Mouse (Mus musculus) neural tube, embryonic 14.5 days (tissue): ENCODE data around the gene Cd3e. TPM values are rescaled to one million over a fixed set of nuclear protein-coding genes. Genes with fewer than 3 reads are reported as not detected.

Experiments used
- ATAC-seq: fragments of 200-750 bp; cut with Nextera tagmentation; 2 replicates; pipeline ENCODE4 v1.8.0; 2017; ENCODE audit warnings: low read depth, mild to moderate bottlenecking, moderate TSS enrichment, moderate library complexity
- H3K27ac ChIP-seq: fragments of 300-500 bp; sonication (generic); 2 replicates; pipeline ENCODE4 v1.5.1; 2014; ENCODE audit warnings: low read depth, mild to moderate bottlenecking, control low read depth, low read length, moderate library complexity, mixed read lengths
- H3K27me3 ChIP-seq: fragments of 300-500 bp; sonication (generic); 2 replicates; pipeline ENCODE4 v1.6.1; 2014; ENCODE audit warnings: low read length; ENCODE audit not compliant: control insufficient read depth, insufficient read depth
- H3K36me3 ChIP-seq: fragments of 300-500 bp; sonication (generic); 2 replicates; pipeline ENCODE4 v1.6.1; 2014; ENCODE audit warnings: low read length, mixed read lengths; ENCODE audit not compliant: control insufficient read depth, insufficient read depth
- H3K4me1 ChIP-seq: fragments of 300-500 bp; sonication (generic); 2 replicates; pipeline ENCODE4 v1.6.1; 2014; ENCODE audit warnings: low read length; ENCODE audit not compliant: control insufficient read depth, insufficient read depth
- H3K4me2 ChIP-seq: fragments of 300-500 bp; sonication (generic); 2 replicates; pipeline ENCODE4 v1.6.1; 2014; ENCODE audit warnings: mild to moderate bottlenecking, low read depth, low read length, control low read depth
- H3K4me3 ChIP-seq: fragments of 300-500 bp; sonication (generic); 2 replicates; pipeline ENCODE4 v1.5.1; 2014; ENCODE audit warnings: low read depth, low read length, control low read depth, mixed read lengths
- H3K9ac ChIP-seq: fragments of 300-500 bp; sonication (generic); replicated peaks from 2 replicates; pipeline ENCODE4 v1.6.1; 2014; ENCODE audit warnings: low read depth, mild to moderate bottlenecking, control low read depth, low read length, mixed read lengths
- H3K9me3 ChIP-seq: fragments of 300-500 bp; sonication (generic); 2 replicates; pipeline ENCODE4 v1.6.1; 2016; ENCODE audit warnings: low read length; ENCODE audit not compliant: control insufficient read depth
- WGBS: fragments of 180-500 bp; shearing (Covaris S2); extraction: QIAGEN DNeasy Blood & Tissue Kit; methylation state at CpG from one replicate; pipeline ENCODE4 v1.1.7; 2014; 5-methylcytosine and 5-hydroxymethylcytosine counted together
- polyA plus RNA-seq: library from polyadenylated mRNA; unstranded; fragments of >200 nt; fragmentation: Nextera tagmentation; extraction: Ambion mirVana; gene quantifications from 2 replicates; pipeline ENCODE4 v1.2.1, GENCODE M21; 2014

The Cd3e gene
- polyA plus RNA-seq, 1 experiment from 2014 or later = 0.31 TPM

- no peaks in the 10 kb centered on the region for H3K27me3 ChIP-seq
- no peaks in the 10 kb centered on the region for H3K9me3 ChIP-seq
- no peak overlapping the region for H3K4me3 ChIP-seq
- WGBS = 74% methylated on average over 2 of the region's 2 CpGs
- no peak for ATAC-seq
- no peaks in the 10 kb centered on the region for H3K36me3 ChIP-seq
- no peak overlapping the region for H3K9ac ChIP-seq
- no peak overlapping the region for H3K4me2 ChIP-seq
- H3K4me1 ChIP-seq = no peaks in the 10 kb centered on the region
- H3K27ac ChIP-seq = no peak overlapping the region
Measured at GRCm38 (mm10) chr9:45024187-45024586, 14.8 kb upstream of the Cd3e start.

DNA sequence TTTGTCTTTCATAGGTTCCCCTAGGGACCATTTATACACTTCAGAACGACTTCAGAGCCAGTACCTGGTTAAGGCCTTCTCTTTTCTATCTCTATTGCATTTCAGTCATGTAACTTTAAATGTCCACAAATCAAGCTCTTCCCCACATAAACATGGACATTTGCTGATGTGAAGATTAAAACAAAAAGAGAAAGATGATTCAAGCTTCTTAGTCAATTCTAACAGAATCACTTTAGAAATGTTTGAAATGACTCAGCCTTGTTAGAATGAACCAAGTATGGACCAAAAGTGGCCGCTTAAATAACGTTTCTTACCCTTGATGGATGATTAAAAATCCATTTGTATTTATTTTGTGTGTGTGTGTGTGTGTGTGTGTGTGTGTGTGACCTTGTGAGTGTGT lies 14.2 kb upstream of the Cd3e start:
- H3K9ac ChIP-seq = no peak overlapping the region
- H3K4me2 ChIP-seq = no peak overlapping the region
- no peaks in the 10 kb centered on the region for H3K36me3 ChIP-seq
- no peak overlapping the region for H3K27ac ChIP-seq
- ATAC-seq = no peak
- no peaks in the 10 kb centered on the region for H3K4me1 ChIP-seq
- no peak overlapping the region for H3K4me3 ChIP-seq
- no peaks in the 10 kb centered on the region for H3K27me3 ChIP-seq
- WGBS = 50% methylated on average over 3 of the region's 3 CpGs
- no peaks in the 10 kb centered on the region for H3K9me3 ChIP-seq

DNA sequence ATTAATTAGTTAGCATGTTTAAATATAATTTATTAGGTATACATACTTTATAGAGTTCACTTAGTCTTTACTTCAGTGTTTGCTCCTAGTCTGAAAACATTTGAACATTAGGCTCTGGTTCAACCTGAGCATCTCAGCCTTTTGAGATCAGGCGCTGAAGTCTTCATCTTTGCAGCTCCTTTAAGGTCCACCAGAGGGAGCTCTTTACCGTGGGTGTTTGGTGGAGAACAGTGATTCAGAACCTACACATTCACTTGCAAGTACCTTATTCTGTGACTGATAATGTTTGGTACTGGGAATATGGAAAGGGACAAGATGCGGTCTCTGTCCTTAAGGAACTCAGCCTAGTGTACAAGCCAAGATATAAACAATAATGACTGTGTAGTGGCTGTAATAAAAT lies 13.4 kb upstream of the Cd3e start:
- Histone ChIP-seq H3K4me1 (no peaks in the 10 kb centered on the region), H3K9ac (no peak overlapping the region), H3K9me3 (no peaks in the 10 kb centered on the region), H3K4me2 (no peak overlapping the region), H3K27ac (no peak overlapping the region), H3K4me3 (no peak overlapping the region), H3K36me3 (no peaks in the 10 kb centered on the region), H3K27me3 (no peaks in the 10 kb centered on the region)
- no peak for ATAC-seq
- 17% methylated on average over 3 of the region's 3 CpGs for WGBS

- no peaks in the 10 kb centered on the region for H3K4me1 ChIP-seq
- WGBS = 61% methylated on average over 11 of the region's 11 CpGs
- no peak overlapping the region for H3K4me3 ChIP-seq
- no peak for ATAC-seq
- no peaks in the 10 kb centered on the region for H3K27me3 ChIP-seq
- H3K9ac ChIP-seq = no peak overlapping the region
- H3K4me2 ChIP-seq = no peak overlapping the region
- H3K27ac ChIP-seq = no peak overlapping the region
- no peaks in the 10 kb centered on the region for H3K36me3 ChIP-seq
- no peaks in the 10 kb centered on the region for H3K9me3 ChIP-seq
Measured at GRCm38 (mm10) chr9:45018031-45018430, 8.6 kb upstream of the Cd3e start.

- Histone ChIP-seq H3K4me2 (no peak overlapping the region), H3K27me3 (no peaks in the 10 kb centered on the region), H3K4me3 (no peak overlapping the region), H3K4me1 (no peaks in the 10 kb centered on the region), H3K36me3 (no peaks in the 10 kb centered on the region), H3K9me3 (no peaks in the 10 kb centered on the region), H3K27ac (no peak overlapping the region), H3K9ac (no peak overlapping the region)
- ATAC-seq = no peak
- WGBS = 74% methylated on average over 3 of the region's 3 CpGs
Measured at GRCm38 (mm10) chr9:45015841-45016240, 6.4 kb upstream of the Cd3e start.

DNA sequence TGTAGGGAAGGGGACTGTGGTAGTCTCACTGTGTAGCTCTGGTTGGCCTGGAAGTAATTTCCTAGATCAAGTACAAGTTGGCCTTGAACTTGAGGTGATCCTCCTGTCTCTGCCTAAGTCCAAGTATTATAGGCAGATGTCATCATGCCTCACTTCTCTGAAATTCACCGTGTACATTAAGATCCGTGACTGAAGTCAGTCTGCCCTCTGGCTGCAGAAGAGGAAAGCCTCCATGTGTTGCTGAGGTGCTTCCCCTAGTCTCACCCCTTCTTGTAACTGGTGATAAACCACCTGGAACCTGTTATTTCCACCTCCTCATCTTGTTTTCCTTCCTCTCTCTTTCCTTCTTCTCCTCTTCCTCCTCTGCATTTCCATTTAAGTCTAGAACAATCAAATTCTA lies 5.5 kb upstream of the Cd3e start:
- no peak overlapping the region for H3K9ac ChIP-seq
- H3K27me3 ChIP-seq = no peaks in the 10 kb centered on the region
- H3K9me3 ChIP-seq = no peaks in the 10 kb centered on the region
- no peak overlapping the region for H3K4me2 ChIP-seq
- ATAC-seq = no peak
- no peak overlapping the region for H3K27ac ChIP-seq
- H3K36me3 ChIP-seq = no peaks in the 10 kb centered on the region
- WGBS = 51% methylated on average over 2 of the region's 2 CpGs
- no peaks in the 10 kb centered on the region for H3K4me1 ChIP-seq
- no peak overlapping the region for H3K4me3 ChIP-seq

- ATAC-seq = no peak
- H3K4me1 ChIP-seq = no peaks in the 10 kb centered on the region
- H3K4me3 ChIP-seq = no peak overlapping the region
- H3K27me3 ChIP-seq = no peaks in the 10 kb centered on the region
- 46% methylated on average over 6 of the region's 6 CpGs for WGBS
- H3K36me3 ChIP-seq = no peaks in the 10 kb centered on the region
- H3K9me3 ChIP-seq = no peaks in the 10 kb centered on the region
- no peak overlapping the region for H3K9ac ChIP-seq
- H3K27ac ChIP-seq = no peak overlapping the region
- no peak overlapping the region for H3K4me2 ChIP-seq
Measured at GRCm38 (mm10) chr9:45011291-45011690, 1.9 kb upstream of the Cd3e start.

- Histone ChIP-seq H3K27me3 (no peaks in the 10 kb centered on the region), H3K4me1 (no peaks in the 10 kb centered on the region), H3K4me2 (no peak overlapping the region), H3K27ac (no peak overlapping the region), H3K9ac (no peak overlapping the region), H3K9me3 (no peaks in the 10 kb centered on the region), H3K4me3 (no peak overlapping the region), H3K36me3 (no peaks in the 10 kb centered on the region)
- 85% methylated on average over 4 of the region's 4 CpGs for WGBS
- no peak for ATAC-seq
Measured at GRCm38 (mm10) chr9:45010461-45010860, 1.0 kb upstream of the Cd3e start.

DNA sequence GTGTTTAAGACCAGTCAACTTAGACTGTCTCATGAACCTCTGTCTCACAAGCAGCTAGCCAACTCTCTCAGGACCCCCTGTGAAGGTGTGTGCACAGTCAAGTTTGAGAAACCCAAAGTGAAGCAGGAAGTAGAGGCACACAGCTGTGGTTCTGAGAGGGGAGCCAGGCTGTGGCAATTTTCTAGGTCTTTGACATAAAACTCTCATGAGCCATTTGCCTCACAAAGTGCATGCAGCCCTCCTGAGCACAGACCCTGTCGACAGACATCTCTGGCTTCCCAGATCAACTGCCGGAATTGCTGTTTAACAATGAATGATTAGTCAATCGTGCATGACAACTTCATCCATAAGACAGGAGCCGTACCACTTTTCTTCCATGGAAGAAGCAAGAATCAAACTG lies 1.1 kb downstream of the Cd3e start:
- Histone ChIP-seq H3K9me3 (no peaks in the 10 kb centered on the region), H3K36me3 (no peaks in the 10 kb centered on the region), H3K4me3 (no peak overlapping the region), H3K27ac (no peak overlapping the region), H3K9ac (no peak overlapping the region), H3K4me1 (no peaks in the 10 kb centered on the region), H3K27me3 (no peaks in the 10 kb centered on the region), H3K4me2 (no peak overlapping the region)
- ATAC-seq = no peak
- WGBS = 89% methylated on average over 4 of the region's 4 CpGs

DNA sequence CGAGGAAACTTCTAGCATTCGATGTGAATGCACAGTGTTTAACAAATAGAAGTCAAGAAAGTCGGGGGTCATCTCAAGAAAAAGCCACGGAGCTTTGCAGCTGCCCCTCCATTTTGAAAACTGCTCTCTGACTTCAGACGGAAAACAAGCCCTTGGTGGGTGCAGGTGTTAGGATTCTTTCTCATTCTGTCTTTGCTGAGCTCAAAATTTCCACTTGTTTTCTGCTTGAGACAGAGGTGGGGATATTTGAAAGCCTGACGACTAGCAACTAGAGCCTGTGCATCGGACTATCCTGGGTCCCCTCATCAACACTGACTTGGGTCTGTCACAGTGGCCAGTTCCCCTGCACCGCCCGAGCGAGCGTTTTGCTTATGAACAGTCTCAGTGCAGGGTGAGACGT lies 2.0 kb downstream of the Cd3e start:
- no peak overlapping the region for H3K27ac ChIP-seq
- no peaks in the 10 kb centered on the region for H3K9me3 ChIP-seq
- no peak for ATAC-seq
- H3K4me2 ChIP-seq = no peak overlapping the region
- H3K9ac ChIP-seq = no peak overlapping the region
- WGBS = 83% methylated on average over 12 of the region's 12 CpGs
- no peaks in the 10 kb centered on the region for H3K27me3 ChIP-seq
- no peaks in the 10 kb centered on the region for H3K36me3 ChIP-seq
- H3K4me3 ChIP-seq = no peak overlapping the region
- H3K4me1 ChIP-seq = no peaks in the 10 kb centered on the region
